Mouse (Mus musculus) kidney, postnatal 25 days (tissue): ENCODE results near the gene Ikbke.
"Not testable (repeated sequence)": the region's sequence is repeated elsewhere in the genome, so short reads cannot be mapped to it uniquely, and the experiment has no call there.

Experiments used
- DNase-seq, 2 experiments: peaks; one replicate each; pipeline ENCODE4 v3.0.0; 2021; ENCODE audit warnings: mixed read lengths in 2 of 2

Gene Ikbke

GRCm38 (mm10) chr1:131280280-131280679 is 874 bp upstream of the Ikbke start:
- no peak for DNase-seq

GRCm38 (mm10) chr1:131278606-131279455 is 575 bp downstream of the Ikbke start:
- no peak for DNase-seq

DNA sequence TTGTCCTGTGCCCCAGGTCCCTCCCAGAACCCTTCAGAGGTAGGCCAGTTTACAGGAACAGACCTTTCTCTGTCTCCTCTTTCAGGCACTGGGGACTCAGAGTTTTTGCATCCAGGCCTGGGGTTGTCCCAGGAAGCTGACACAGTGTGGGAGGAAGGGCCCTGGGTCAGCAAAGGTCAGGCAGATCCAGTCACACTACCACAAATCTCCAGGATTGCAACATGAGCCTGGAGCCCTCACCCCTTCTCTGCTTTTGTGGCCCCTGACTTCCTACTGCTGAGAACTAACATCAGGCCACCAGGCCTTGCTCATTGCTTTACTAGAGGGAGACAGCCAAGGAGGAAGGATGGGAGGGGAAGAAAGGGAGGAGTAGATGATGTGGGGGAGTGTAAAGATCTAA is 2.6 kb downstream of the Ikbke start:
- DNase-seq: peak; percentile 64 to 71

DNA sequence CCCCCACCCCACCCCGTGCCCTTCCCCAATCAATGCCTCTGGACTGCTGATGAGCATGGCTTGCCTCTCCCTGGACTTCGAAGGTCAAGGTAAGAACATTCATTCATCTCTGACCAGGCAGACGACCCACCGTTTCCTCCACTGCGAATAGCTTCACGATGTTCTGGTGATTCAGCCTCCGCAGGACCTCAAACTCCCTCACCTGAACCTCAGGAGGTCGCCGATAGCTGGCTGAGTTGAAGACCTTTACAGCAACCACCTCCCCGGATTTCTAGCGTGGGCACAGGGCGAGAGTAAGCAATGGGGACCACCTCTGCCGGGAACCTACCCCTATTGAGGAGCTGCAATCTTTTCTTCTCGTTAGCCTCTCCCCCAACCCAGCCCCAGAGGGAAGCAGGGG is 3.8 kb downstream of the Ikbke start:
- no peak for DNase-seq

- peak; percentile 67 to 84 for DNase-seq
Observed at GRCm38 (mm10) chr1:131274725-131275539, 4.5 kb downstream of the Ikbke start.

DNA sequence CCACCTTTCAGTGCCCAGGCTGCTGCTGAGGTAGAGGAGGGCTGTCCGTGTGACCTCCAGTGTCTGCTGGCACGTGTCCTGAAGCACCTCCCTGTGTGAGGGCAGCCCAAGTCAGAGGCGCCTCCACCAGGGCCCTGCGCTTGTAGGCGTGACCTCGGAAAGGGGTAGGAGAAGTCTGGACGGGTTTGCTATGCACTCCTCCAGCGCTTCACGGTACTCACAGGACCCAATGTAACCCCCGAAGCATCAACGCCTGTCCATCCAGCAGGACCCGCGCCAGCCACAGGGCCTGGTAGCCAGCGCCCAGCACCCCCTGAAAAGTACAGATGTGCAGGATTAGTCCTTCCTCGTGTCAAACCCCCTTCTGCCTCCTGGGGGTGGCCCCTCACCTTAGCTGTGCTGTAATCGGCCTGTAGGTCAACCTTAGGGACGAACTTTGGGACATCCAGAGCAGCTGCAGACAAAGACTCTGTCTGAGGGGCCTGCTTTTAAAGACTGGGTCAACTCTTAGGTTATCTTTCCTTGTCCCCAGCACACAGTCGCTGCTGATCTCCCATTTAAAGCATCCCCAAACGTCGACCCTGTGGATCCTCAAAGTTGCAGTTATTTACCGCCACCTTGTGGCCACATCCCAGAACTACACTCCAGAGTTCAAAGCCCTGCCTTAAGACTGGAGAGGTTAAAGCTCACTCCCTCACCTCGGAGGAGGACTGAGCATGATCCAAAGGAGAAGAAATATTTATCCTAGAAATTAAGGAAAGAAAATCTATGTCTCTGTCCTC is 9.4 kb downstream of the Ikbke start:
- DNase-seq: peak; percentile 67 to 81

GRCm38 (mm10) chr1:131268776-131269175 is 10.6 kb downstream of the Ikbke start:
- DNase-seq: no peak

- no peak for DNase-seq
Observed at GRCm38 (mm10) chr1:131263905-131264304, 15.5 kb downstream of the Ikbke start.

DNA sequence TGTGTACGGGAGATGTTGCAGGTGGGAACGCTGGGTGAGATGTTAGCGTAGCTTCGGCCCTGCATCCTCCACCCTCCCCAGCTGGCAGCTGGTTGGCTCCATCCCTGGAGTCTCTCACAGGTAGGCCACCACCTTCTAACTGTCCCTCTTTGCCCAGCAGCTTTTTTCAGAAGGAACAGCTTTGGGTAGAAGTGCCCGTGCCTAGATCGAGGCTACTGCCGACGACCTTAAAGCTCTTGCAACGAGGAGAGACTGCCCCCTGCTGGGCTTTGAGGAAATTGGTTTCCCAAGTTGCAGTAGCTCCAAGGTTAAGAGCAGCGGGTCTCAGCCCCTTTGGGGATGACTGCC is 19.1 kb downstream of the Ikbke start:
- DNase-seq: peak; percentile 68 to 81

DNA sequence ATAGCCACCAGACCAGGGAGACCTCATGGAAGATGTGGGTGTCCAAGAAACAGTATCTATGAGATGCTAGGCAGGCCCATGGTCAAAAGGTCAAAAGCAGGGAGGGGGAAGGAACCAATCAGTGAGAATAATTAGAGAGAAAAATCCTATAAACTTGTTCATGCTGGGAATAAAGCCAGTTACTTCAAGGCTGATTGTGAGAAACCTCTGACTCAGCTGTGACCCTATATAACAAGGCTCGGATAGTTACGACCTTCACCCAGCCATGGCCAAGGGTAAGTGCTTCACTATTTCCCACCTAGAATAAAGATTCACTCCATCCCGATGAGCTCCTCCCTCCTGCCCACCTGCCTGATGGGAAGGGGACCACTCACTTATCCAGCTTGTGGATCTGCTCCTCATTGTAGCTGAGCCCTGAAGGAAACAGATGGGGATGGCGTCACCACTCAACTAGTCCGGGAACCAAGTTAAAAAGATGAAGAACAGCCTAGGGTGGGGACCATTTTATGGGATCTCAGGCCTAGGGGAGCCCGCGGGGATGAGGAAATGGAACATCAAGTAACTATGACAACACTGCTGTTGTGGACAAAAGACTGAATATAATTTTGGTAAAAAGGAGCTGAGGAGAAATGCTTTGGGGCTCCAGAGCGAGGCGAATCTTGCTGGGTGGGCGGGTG is 19.6 kb downstream of the Ikbke start:
- no peak for DNase-seq

DNA sequence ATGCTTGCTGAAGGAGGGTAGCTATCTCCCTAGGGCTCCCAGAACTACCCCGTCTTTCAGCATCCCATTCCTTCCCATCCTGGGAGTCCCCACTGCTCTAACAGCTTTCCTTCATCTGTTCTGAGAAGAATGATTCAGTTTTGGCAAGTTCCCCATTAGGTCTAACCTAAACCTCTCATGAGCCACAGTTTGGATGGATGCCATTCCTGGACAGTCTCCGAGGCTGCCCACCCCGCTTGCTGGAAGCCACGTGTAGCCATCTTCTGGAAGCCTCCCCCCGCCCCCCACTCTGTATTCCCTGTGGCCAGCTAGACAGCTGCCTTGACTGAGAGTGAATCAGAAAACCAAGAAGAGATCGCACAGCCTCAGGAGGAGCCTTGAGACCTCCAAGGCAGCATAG is 22.1 kb downstream of the Ikbke start:
- DNase-seq: no peak

DNA sequence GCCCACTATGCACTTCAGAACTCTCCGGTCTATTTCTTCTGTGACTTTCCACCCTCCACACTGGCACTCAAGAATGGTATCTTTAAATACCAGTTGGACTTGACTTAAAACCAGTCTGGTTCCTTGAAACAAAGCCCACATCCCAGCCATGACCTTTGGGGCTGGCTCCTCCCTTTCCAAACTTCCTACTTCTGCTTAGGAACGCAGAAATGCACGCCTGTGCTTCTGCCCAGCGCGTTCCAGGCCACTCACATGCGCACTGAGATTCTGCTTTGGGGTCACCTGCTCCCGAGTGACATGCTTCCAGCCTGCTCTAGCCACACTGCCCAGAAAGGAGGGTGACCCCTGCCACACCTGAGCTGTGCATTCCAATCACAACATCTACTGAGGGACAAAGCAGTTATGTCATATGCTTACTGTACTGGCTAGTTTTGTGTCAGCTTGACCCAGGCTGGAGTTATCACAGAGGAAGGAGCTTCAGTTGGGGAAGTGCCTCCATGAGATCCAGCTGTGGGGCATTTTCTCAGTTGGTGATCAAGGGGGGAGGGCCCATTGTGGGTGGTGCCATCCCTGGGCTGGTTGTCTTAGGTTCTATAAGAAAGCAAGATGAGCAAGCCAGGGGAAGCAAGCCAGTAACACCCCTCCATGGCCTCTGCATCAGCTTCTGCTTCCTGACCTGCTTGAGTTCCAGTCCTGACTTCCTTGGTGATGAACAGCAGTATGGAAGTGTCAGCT is 26.7 kb downstream of the Ikbke start:
- DNase-seq: not testable (repeated sequence)

- peak in 1 of 2 experiments; percentile 68 for DNase-seq
Observed at GRCm38 (mm10) chr1:131246433-131247395, 32.7 kb downstream of the Ikbke start.

DNA sequence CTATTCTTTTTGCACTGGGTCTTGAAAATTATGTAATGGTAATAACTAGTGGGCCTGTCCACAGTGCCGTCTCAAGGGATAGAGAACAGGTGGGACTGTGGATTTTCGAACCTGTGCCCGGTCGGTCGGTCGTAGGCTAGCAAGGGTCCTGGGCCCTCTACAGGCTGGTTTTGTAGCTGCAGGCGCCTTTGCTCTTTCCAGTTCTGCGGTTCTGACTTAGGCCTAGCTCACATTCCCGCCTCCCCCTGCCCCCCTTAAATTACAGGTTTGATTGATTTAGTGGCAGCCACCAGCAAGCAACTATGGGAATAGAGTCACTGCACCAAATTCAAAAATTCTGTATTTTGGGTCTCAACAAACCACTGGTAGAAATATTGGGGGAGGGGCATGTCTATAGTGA is 33.5 kb downstream of the Ikbke start:
- peak; percentile 74 for DNase-seq

DNA sequence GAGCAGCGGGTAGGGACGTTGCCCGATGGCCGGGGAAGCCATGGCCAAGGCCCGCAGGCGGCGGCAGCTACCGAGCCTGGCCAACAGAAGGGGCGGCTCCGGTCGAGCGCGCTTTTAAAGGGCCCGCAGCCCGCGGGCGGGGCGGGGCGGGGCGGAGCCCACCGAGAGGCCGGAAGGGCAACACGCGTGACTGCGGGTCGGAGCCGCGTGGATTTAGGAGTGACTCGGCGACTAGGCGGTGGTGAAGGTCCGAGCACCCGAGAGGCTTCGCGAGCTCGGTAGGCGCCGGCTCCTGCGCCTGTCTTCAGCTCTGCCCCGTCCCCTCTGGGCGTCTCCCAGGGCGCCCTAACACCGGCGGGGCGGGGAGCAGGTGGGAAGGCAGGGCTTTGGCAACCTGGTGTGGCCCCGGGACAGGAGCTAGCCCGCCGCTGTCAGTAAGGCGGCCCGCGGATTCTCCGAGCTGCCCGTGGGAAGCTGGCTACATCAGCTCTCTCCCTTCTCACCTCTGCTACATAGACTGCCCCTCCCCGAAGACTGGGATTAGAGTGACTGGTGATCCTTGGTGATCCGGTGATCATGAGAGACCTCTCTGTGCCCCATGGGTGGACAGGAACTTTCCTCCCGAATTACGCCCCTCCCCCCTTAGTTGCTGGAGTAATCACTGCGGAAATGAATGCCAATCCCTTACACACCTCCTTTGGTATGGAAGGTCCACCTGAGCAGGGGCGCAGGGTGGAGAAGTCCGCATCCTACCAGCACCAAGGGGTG is 34.1 kb downstream of the Ikbke start, which contains the start of gene Rassf5:
TSS of gene Rassf5 (minus strand) at position 170 of the 768 bp plus-strand sequence.
- DNase-seq: peak; percentile 75 to 88

- DNase-seq: peak in 1 of 2 experiments; percentile 17
Observed at GRCm38 (mm10) chr1:131244536-131245088, 34.8 kb downstream of the Ikbke start.

GRCm38 (mm10) chr1:131242956-131243355 is 36.5 kb downstream of the Ikbke start:
- peak in 1 of 2 experiments; percentile 26 for DNase-seq

DNA sequence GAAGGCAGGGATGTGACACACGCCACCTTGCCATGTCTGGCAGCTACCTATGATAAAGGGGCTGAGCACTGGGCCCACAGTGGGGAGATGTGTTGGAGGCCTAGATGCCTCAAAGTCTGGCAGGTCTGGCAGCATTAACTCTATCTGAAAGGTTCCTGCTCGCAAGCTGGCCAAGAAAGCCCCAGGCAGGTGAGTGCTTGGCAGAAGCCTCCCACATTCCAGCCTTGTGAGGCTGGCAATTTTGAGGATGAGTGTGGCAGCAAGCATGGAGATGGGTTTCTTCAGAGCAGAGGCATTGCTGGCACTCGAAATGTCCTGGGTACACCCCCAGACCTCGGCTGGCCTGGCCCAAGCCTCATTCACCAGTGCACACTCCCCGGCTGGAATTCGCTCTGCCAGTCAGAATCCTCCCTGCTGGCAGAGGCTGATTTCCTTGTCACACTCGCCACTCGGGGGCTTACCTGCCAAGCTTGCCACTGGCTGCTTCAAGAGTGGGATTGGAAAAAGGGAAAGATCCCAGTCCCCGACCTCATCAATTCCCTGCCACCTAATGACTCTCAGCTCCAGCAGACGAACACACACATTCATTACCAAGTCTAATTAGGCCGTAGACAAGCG is 39.7 kb downstream of the Ikbke start:
- DNase-seq: no peak

- peak; percentile 71 to 80 for DNase-seq
Observed at GRCm38 (mm10) chr1:131238931-131239381, 40.5 kb downstream of the Ikbke start.
